Mouse (Mus musculus) liver, embryonic 18 days (tissue): ENCODE data around the gene Catsperd. TPM values are rescaled to one million over a fixed set of nuclear protein-coding genes. Genes with fewer than 3 reads are reported as not detected.

Experiments
- polyA plus RNA-seq: library from polyadenylated mRNA; depleted of rRNA; stranded (reverse); fragments of >200 nt; gene quantifications from 2 replicates; pipeline ENCODE4 v1.2.3, GENCODE M21; 2012; rRNA removed

Catsperd gene
- 0.78 and 0.80 TPM in 2 replicates for polyA plus RNA-seq

DNA sequence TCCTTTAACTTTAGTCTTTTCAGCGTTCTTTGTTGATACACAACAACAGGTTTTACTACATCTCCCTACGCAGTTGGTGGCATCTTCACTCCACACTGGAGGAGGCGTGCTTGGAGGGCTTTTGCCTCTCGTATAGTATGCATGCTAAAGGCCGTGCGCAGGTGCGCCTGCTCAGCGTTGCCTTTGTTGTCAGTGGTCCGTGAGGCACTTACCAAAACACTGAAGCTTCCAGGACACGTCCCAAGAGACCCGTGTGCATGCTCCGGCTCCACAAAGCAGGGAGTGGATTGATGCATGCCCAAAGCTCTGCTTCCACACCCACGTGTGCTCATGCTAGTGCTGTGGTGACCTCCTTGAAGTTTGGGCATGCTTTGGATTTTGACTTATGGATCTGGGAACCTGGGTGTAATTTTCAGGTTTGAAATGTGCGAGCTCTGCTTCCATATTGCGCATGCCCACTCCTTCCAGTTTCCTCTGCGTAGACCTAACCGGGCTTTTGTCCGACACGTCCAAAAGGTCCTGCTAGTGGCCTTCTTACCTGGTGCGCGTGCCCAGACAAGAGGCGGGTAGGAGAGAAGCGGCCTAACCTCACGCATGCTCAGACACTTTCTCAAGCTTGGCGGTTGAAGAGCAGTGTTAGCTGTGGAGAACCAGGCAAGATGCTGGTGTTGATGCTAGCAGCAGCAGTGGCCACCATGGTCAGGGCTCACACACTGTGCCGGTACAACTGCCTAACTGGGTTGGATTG, at the start of gene Catsperd:
Catsperd (plus strand) TSS at position 614 of the 748 bp plus-strand sequence.

DNA sequence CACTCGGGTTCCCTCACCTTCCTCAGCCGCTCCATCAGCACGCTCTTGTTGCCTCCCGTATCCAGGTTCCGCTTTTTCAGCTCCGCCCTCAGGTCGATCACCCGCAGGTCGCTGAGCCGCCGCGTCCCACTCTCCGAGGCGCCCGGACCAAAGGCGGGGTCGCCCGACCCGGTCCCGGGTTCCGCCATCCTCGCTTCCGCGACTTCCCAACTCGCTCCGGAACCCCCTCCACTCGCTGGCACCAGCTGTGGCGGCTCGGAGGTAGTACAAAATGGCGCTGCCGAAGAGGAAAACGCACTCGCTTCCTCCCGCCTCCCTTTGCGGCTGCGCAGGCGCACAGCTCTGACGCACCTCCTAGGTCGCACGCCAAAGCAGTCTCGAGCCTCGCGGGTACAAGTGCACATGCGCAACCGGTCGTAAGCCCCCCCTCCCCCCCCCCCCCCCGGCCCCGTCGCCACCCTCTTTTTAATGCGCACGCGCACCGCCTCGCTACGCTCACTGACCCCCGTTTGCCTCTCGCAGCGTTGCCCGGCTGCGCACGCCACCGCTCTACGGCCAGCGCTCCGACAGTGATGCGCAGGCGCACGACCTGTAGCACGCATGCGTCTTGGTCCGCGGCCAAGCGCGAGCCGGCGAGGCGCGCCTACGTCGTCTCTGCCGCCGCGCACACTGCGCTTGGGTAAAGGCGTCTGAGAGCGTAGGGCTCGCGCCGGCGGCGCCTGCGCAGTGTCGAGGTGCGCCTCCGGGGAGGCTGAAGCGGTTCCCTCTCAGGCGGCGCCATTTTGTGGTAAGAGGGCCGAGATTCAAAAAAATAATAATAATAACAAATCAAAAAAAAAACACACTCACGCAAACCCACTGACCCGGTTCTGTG, 43.4 kb upstream of the Catsperd start, which contains the start of the genes Safb2 and Safb:
Safb2 (minus strand) TSS at position 329 of the 874 bp plus-strand sequence.
Safb (plus strand) TSS at position 569 of the 874 bp plus-strand sequence.

DNA sequence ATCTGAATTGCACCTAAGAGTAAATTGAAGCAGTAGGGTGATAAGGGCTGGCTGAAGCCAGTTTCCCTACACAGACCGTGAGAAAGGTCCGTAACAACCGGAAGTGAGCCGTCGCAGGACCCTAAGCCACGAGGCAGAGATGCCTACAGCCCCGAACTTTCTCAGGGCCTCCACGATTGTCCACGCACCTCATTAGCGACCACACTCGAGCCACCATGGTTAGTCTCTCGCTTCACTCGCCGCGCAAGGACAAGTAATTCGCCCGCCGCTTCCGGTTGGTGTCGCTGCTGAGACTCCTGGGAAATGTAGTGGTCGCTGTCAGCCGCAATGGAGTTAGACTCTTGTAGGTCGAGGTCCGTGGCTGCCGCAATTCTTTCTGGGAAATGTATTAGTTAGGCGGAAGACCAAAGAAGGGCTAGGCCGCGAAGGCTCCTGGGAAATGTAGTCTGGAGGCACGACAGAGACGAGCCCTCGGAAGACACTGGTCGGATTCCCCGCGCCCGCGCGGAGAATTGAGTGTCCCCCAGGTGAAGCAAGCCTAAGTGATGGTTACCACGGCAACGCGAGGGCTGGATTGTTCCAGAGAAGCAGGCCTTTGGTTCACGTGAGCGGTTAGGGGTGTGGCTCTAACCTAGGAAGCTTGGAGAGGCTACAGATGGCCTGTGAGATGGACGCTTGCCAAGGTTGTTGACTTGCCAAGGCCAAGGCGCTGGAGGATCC, 18.3 kb upstream of the Catsperd start, which contains the start of gene 2410015M20Rik:
2410015M20Rik (minus strand) TSS at position 320 of the 720 bp plus-strand sequence.

GRCm38 (mm10) chr17:56613236-56613844, 14.6 kb upstream of the Catsperd start, which contains the start of gene Rpl36:
Gene Rpl36, plus strand, starts transcription at chr17:56613416.

GRCm38 (mm10) chr17:56626754-56627470, 1.0 kb upstream of the Catsperd start, which contains the start of gene Lonp1:
Gene Lonp1, minus strand, starts transcription at chr17:56626887.

GRCm38 (mm10) chr17:56672941-56673646, 45.2 kb downstream of the Catsperd start, which contains the start of gene Ranbp3:
Gene Ranbp3, plus strand, starts transcription at chr17:56673294.

Other genes with a start within 250 kb of the Catsperd start
- 15.9 and 17.3 TPM in 2 replicates for gene Ptprs, start 151.7 kb upstream of the Catsperd start, polyA plus RNA-seq
- not detected in 2 replicates for gene Znrf4, start 115.7 kb upstream of the Catsperd start, polyA plus RNA-seq
- 0.30 and 0.31 TPM in 2 replicates for gene Gm20219, start 73.8 kb upstream of the Catsperd start, polyA plus RNA-seq
- 26.2 and 32.8 TPM in 2 replicates for gene Safb2, start 43.6 kb upstream of the Catsperd start, polyA plus RNA-seq
- 30.5 and 36.2 TPM in 2 replicates for gene Safb, start 43.3 kb upstream of the Catsperd start, polyA plus RNA-seq
- gene 2410015M20Rik, start 18.4 kb upstream of the Catsperd start, polyA plus RNA-seq: 112 and 130 TPM in 2 replicates
- 2,016 and 2,146 TPM in 2 replicates for gene Rpl36, start 14.7 kb upstream of the Catsperd start, polyA plus RNA-seq
- 49.0 and 55.3 TPM in 2 replicates for gene Lonp1, start 1.3 kb upstream of the Catsperd start, polyA plus RNA-seq
- gene Ranbp3, start 45.2 kb downstream of the Catsperd start, polyA plus RNA-seq: 29.8 and 33.2 TPM in 2 replicates
- gene Ndufa11, start 89.6 kb downstream of the Catsperd start, polyA plus RNA-seq: 126 and 130 TPM in 2 replicates
- 3.6 and 3.7 TPM in 2 replicates for gene Vmac, start 89.9 kb downstream of the Catsperd start, polyA plus RNA-seq
- 1.1 and 1.3 TPM in 2 replicates for gene Nrtn, start 129.4 kb downstream of the Catsperd start, polyA plus RNA-seq
- 13.6 and 16.6 TPM in 2 replicates for gene Dus3l, start 136.6 kb downstream of the Catsperd start, polyA plus RNA-seq
- gene Prr22, start 142.1 kb downstream of the Catsperd start, polyA plus RNA-seq: 0.54 and 0.63 TPM in 2 replicates
- gene Rfx2, start 202.9 kb downstream of the Catsperd start, polyA plus RNA-seq: 4.3 and 5.1 TPM in 2 replicates
- not detected in 2 replicates for gene Acsbg2, start 246.3 kb downstream of the Catsperd start, polyA plus RNA-seq
- gene 1700061G19Rik, start 247.3 kb downstream of the Catsperd start, polyA plus RNA-seq: 0.02 and 0.04 TPM in 2 replicates